Mouse (Mus musculus) midbrain, embryonic 12.5 days (tissue): ENCODE measurements at regions not wholly inside any gene's neighbourhood (a gene's known extent, or its start where the extent isn't known, plus 50 kb on each side); places are given as distances from the start of the nearest gene placed in this dataset.

ENCODE experiments used
- ATAC-seq: fragments of 200-750 bp; cut with Nextera tagmentation; 2 replicates; pipeline ENCODE4 v1.8.0; 2017; ENCODE audit warnings: low read depth, moderate TSS enrichment, moderate library complexity; ENCODE audit not compliant: low FRiP score
- H3K27ac ChIP-seq: fragments of 300-500 bp; sonication (generic); replicated peaks from 2 replicates; pipeline ENCODE4 v1.5.1; 2016; ENCODE audit warnings: mild to moderate bottlenecking
- H3K27me3 ChIP-seq: fragments of 300-500 bp; sonication (generic); 2 replicates; pipeline ENCODE4 v1.6.1; 2016; ENCODE audit warnings: mild to moderate bottlenecking
- H3K36me3 ChIP-seq: fragments of 300-500 bp; sonication (generic); 2 replicates; pipeline ENCODE4 v1.6.1; 2016
- H3K4me1 ChIP-seq: fragments of 300-500 bp; sonication (generic); 2 replicates; pipeline ENCODE4 v1.6.1; 2016
- H3K4me2 ChIP-seq: fragments of 300-500 bp; sonication (generic); replicated peaks from 2 replicates; pipeline ENCODE4 v1.6.1; 2016; ENCODE audit warnings: mild to moderate bottlenecking, moderate library complexity
- H3K4me3 ChIP-seq: fragments of 300-500 bp; sonication (generic); 2 replicates; pipeline ENCODE4 v1.5.1; 2016; ENCODE audit warnings: mild to moderate bottlenecking
- H3K9ac ChIP-seq: fragments of 300-500 bp; sonication (generic); replicated peaks from 2 replicates; pipeline ENCODE4 v1.6.1; 2016; ENCODE audit warnings: mild to moderate bottlenecking, moderate library complexity
- H3K9me3 ChIP-seq: fragments of 300-500 bp; sonication (generic); 2 replicates; pipeline ENCODE4 v1.6.1; 2016; ENCODE audit warnings: mild to moderate bottlenecking
- WGBS: fragments of 180-500 bp; shearing (Covaris S2); methylation state at CpG from one replicate; pipeline ENCODE4 v1.1.7; 2016; 5-methylcytosine and 5-hydroxymethylcytosine counted together

- H3K4me2 ChIP-seq: no peak overlapping the region
- H3K9me3 ChIP-seq: no peaks in the 10 kb centered on the region
- no peaks in the 10 kb centered on the region for H3K27me3 ChIP-seq
- H3K4me3 ChIP-seq: no peak overlapping the region
- H3K36me3 ChIP-seq: no peaks in the 10 kb centered on the region
- 76% methylated on average over 2 of the region's 2 CpGs for WGBS
- no peak overlapping the region for H3K27ac ChIP-seq
- no peaks in the 10 kb centered on the region for H3K4me1 ChIP-seq
- no peak overlapping the region for H3K9ac ChIP-seq
- ATAC-seq: no peak
Measured at GRCm38 (mm10) chr3:117153011-117153473, 184.3 kb upstream of the Palmd start.

- H3K36me3 ChIP-seq: no peaks in the 10 kb centered on the region
- no peak for ATAC-seq
- H3K27me3 ChIP-seq: no peaks in the 10 kb centered on the region
- no peaks in the 10 kb centered on the region for H3K4me1 ChIP-seq
- no peak overlapping the region for H3K9ac ChIP-seq
- no peak overlapping the region for H3K4me3 ChIP-seq
- WGBS: 92% methylated on average over 8 of the region's 8 CpGs
- no peak overlapping the region for H3K27ac ChIP-seq
- H3K4me2 ChIP-seq: no peak overlapping the region
- H3K9me3 ChIP-seq: no peaks in the 10 kb centered on the region
Measured at GRCm38 (mm10) chr3:117152414-117152813, 183.6 kb upstream of the Palmd start.

- H3K4me3 ChIP-seq: no peak overlapping the region
Measured at GRCm38 (mm10) chr3:117147414-117147813, 178.6 kb upstream of the Palmd start.

GRCm38 (mm10) chr3:117139835-117140234 lies 171.0 kb upstream of the Palmd start:
- Histone ChIP-seq H3K9me3 (no peaks in the 10 kb centered on the region), H3K4me1 (no peaks in the 10 kb centered on the region), H3K36me3 (no peaks in the 10 kb centered on the region), H3K4me2 (no peak overlapping the region), H3K27me3 (no peaks in the 10 kb centered on the region), H3K27ac (no peak overlapping the region), H3K9ac (no peak overlapping the region), H3K4me3 (no peak overlapping the region)
- 91% methylated on average over 2 of the region's 2 CpGs for WGBS
- no peak for ATAC-seq

More at GRCm38 (mm10) chr3:117147414-117147813, 178.6 kb upstream of the Palmd start:
- no peak overlapping the region for H3K9ac ChIP-seq
- H3K27me3 ChIP-seq: no peaks in the 10 kb centered on the region
- no peaks in the 10 kb centered on the region for H3K36me3 ChIP-seq
- H3K9me3 ChIP-seq: no peaks in the 10 kb centered on the region
- H3K27ac ChIP-seq: no peak overlapping the region
- ATAC-seq: no peak
- H3K4me2 ChIP-seq: no peak overlapping the region
- WGBS: 84% methylated on average over 2 of the region's 2 CpGs
- no peaks in the 10 kb centered on the region for H3K4me1 ChIP-seq

GRCm38 (mm10) chr3:117138720-117139119 lies 169.9 kb upstream of the Palmd start:
- Histone ChIP-seq H3K4me3 (no peak overlapping the region), H3K36me3 (no peaks in the 10 kb centered on the region), H3K4me2 (no peak overlapping the region), H3K9ac (no peak overlapping the region), H3K27me3 (no peaks in the 10 kb centered on the region), H3K27ac (no peak overlapping the region), H3K9me3 (no peaks in the 10 kb centered on the region), H3K4me1 (no peaks in the 10 kb centered on the region)
- no peak for ATAC-seq
- WGBS: 87% methylated on average over 7 of the region's 7 CpGs

- Histone ChIP-seq H3K9ac (no peak overlapping the region), H3K4me2 (no peak overlapping the region), H3K4me3 (no peak overlapping the region), H3K27ac (no peak overlapping the region), H3K27me3 (no peaks in the 10 kb centered on the region), H3K36me3 (no peaks in the 10 kb centered on the region), H3K9me3 (no peaks in the 10 kb centered on the region), H3K4me1 (no peaks in the 10 kb centered on the region)
- no peak for ATAC-seq
- WGBS: 90% methylated on average over 4 of the region's 4 CpGs
Measured at GRCm38 (mm10) chr3:117132897-117133296, 164.1 kb upstream of the Palmd start.

GRCm38 (mm10) chr3:117122211-117122610 lies 153.4 kb upstream of the Palmd start:
- Histone ChIP-seq H3K9ac (no peak overlapping the region), H3K4me3 (no peak overlapping the region), H3K36me3 (no peaks in the 10 kb centered on the region), H3K27ac (no peak overlapping the region), H3K4me2 (no peak overlapping the region), H3K9me3 (no peaks in the 10 kb centered on the region), H3K27me3 (no peaks in the 10 kb centered on the region), H3K4me1 (no peaks in the 10 kb centered on the region)
- 93% methylated on average over 3 of the region's 3 CpGs for WGBS
- ATAC-seq: no peak

- no peak overlapping the region for H3K27ac ChIP-seq
- peak; percentile 62 for ATAC-seq
- no peaks in the 10 kb centered on the region for H3K9me3 ChIP-seq
- H3K9ac ChIP-seq: no peak overlapping the region
- no peaks in the 10 kb centered on the region for H3K27me3 ChIP-seq
- WGBS: 65% methylated on average over 13 of the region's 13 CpGs
- H3K4me3 ChIP-seq: no peak overlapping the region
- H3K4me1 ChIP-seq: no peaks in the 10 kb centered on the region
- H3K4me2 ChIP-seq: no peak overlapping the region
- H3K36me3 ChIP-seq: no peaks in the 10 kb centered on the region
Measured at GRCm38 (mm10) chr3:117120086-117121055, 151.6 kb upstream of the Palmd start.

GRCm38 (mm10) chr3:117119576-117119975 lies 150.8 kb upstream of the Palmd start:
- H3K36me3 ChIP-seq: no peaks in the 10 kb centered on the region
- no peak overlapping the region for H3K9ac ChIP-seq
- no peaks in the 10 kb centered on the region for H3K27me3 ChIP-seq
- no peak overlapping the region for H3K27ac ChIP-seq
- 72% methylated on average over 5 of the region's 5 CpGs for WGBS
- H3K4me1 ChIP-seq: no peaks in the 10 kb centered on the region
- no peak overlapping the region for H3K4me3 ChIP-seq
- ATAC-seq: no peak
- no peak overlapping the region for H3K4me2 ChIP-seq
- no peaks in the 10 kb centered on the region for H3K9me3 ChIP-seq

- H3K4me1 ChIP-seq: no peaks in the 10 kb centered on the region
- H3K36me3 ChIP-seq: no peaks in the 10 kb centered on the region
- no peaks in the 10 kb centered on the region for H3K9me3 ChIP-seq
- no peaks in the 10 kb centered on the region for H3K27me3 ChIP-seq
- 65% methylated on average over 1 of the region's 1 CpGs for WGBS
- no peak overlapping the region for H3K4me3 ChIP-seq
- H3K4me2 ChIP-seq: no peak overlapping the region
- no peak overlapping the region for H3K9ac ChIP-seq
- ATAC-seq: no peak
- no peak overlapping the region for H3K27ac ChIP-seq
Measured at GRCm38 (mm10) chr3:117117838-117118237, 149.1 kb upstream of the Palmd start.

- Histone ChIP-seq H3K9ac (no peak overlapping the region), H3K4me3 (no peak overlapping the region), H3K36me3 (no peaks in the 10 kb centered on the region), H3K4me1 (no peaks in the 10 kb centered on the region), H3K27me3 (no peaks in the 10 kb centered on the region), H3K4me2 (no peak overlapping the region), H3K27ac (no peak overlapping the region), H3K9me3 (no peaks in the 10 kb centered on the region)
- WGBS: 87% methylated on average over 2 of the region's 2 CpGs
- ATAC-seq: no peak
Measured at GRCm38 (mm10) chr3:117116210-117116609, 147.4 kb upstream of the Palmd start.

GRCm38 (mm10) chr3:117112766-117113165 lies 144.0 kb upstream of the Palmd start:
- Histone ChIP-seq H3K9me3 (no peaks in the 10 kb centered on the region), H3K4me1 (peaks cover 2% of the 10 kb centered on the region; the same call in 1 of the 2 replicates), H3K9ac (no peak overlapping the region), H3K36me3 (no peaks in the 10 kb centered on the region), H3K4me3 (no peak overlapping the region), H3K27me3 (no peaks in the 10 kb centered on the region), H3K4me2 (no peak overlapping the region), H3K27ac (no peak overlapping the region)
- WGBS: 92% methylated on average over 3 of the region's 3 CpGs
- no peak for ATAC-seq
